Mouse (Mus musculus) olfactory bulb, adult 2 months (tissue): ENCODE data around the gene Ttll9.

Experiments
- CTCF ChIP-seq: fragments of 200-500 bp; IDR thresholded peaks from 2 replicates; pipeline ENCODE4 v1.5.1; 2012; ENCODE audit warnings: low read depth, mild to moderate bottlenecking, low read length, moderate library complexity; ENCODE audit not compliant: insufficient read depth
- POLR2A ChIP-seq: fragments of 200-500 bp; IDR thresholded peaks from 2 replicates; pipeline ENCODE4 v1.6.1; 2012; ENCODE audit warnings: mild to moderate bottlenecking, low read depth, low read length, moderate library complexity; ENCODE audit not compliant: insufficient read depth

DNA sequence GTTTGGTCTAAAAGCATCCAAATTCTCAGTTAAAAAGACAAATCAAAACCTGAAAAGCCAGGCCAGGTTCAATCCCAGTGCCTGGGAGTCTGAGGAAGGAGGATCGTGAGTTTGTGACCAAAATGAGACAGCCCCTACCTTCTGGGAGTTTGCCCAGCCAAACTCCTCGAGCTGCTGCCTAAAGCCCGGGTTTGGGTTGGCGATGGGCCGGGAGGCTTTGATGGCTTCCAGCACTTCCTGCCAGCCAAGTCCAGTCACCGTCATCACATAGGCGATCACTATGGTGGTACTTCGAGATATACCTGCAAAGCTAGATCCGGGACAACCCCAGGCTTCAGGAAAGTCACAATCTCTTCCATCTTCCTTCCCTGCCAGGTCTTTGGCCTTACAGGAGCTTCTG, 18.3 kb upstream of the Ttll9 start:
- TF ChIP-seq CTCF (no peak), POLR2A (no peak)
